Comparison of ENCODE assay signal across 8 mouse cellular contexts in the genomic region with DNA sequence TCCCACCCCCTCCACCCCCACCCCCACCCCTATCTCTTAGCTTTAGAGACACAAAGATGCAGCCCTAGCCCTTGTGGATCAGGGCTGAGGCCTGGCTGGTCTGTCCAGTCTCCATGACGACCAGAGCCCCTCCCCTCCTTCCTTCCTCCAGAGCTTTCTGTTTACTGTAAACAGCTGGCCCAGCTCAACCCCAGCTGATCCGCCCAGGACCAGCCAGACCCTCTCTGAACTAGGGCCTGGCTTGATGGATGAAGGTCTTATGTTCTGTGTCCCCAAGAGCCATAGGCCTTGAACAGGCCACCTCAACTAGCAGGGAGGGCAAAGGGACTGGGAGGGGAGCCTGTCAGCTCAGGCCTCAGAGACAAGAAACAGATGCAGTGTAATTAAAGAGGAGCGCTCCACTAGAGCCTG. TPM values are rescaled to one million over a fixed set of nuclear protein-coding genes. Genes with fewer than 3 reads are reported as not detected.
DNase-seq lines count a peak whose midpoint lies in the region; ATAC-seq and TF ChIP-seq lines count a peak whose summit lies in the region.

No protein-coding gene starts in this region.

- no peak overlapping the region for H3K4me3 ChIP-seq in forebrain, embryonic 12.5 days (replicated peaks)
- H3K4me3 ChIP-seq in forebrain, embryonic 13.5 days = no peak overlapping the region
- H3K4me3 ChIP-seq in heart, postnatal 0 days (ENCODE audit: low read depth, low read length) = no peak overlapping the region
- no peak overlapping the region for H3K4me3 ChIP-seq in midbrain, embryonic 14.5 days (replicated peaks; ENCODE audit: low read depth, low read length)

- no peak for TF ChIP-seq CTCF in heart, postnatal 0 days (IDR thresholded peaks at IDR 0.05; ENCODE audit: low read depth)

- H3K9me3 ChIP-seq in forebrain, embryonic 12.5 days = no peaks in the 10 kb centered on the region
- H3K9me3 ChIP-seq in forebrain, embryonic 13.5 days (replicated peaks) = no peaks in the 10 kb centered on the region
- H3K9me3 ChIP-seq in heart, postnatal 0 days (replicated peaks; ENCODE audit: control insufficient read depth, low read length) = no peaks in the 10 kb centered on the region
- H3K9me3 ChIP-seq in midbrain, embryonic 14.5 days (ENCODE audit: control insufficient read depth, low read length) = no peaks in the 10 kb centered on the region

- peak; percentile 73 for ATAC-seq in forebrain, embryonic 12.5 days (ENCODE audit: low FRiP score)
- no peak for ATAC-seq in forebrain, embryonic 13.5 days
- peak; percentile 5; the same call in 1 of the 2 replicates for ATAC-seq in heart, postnatal 0 days (ENCODE audit: insufficient read depth, low read depth)
- no peak for ATAC-seq in midbrain, embryonic 14.5 days (ENCODE audit: low FRiP score, low TSS enrichment)

- 0 out of 2 replicates have a peak, but pooled peaks cover 1% of the 10 kb centered on the region for H3K36me3 ChIP-seq in forebrain, embryonic 12.5 days (replicated peaks)
- H3K36me3 ChIP-seq in forebrain, embryonic 13.5 days (ENCODE audit: poor library complexity, severe bottlenecking) = no peaks in the 10 kb centered on the region
- H3K36me3 ChIP-seq in heart, postnatal 0 days (replicated peaks; ENCODE audit: control insufficient read depth, insufficient read depth, low read length) = no peaks in the 10 kb centered on the region
- no peaks in the 10 kb centered on the region for H3K36me3 ChIP-seq in midbrain, embryonic 14.5 days (ENCODE audit: control insufficient read depth, insufficient read depth, low read length)

- no peak for DNase-seq in heart, postnatal 0 days (ENCODE audit: low spot score)
- peak; percentile 83 to 88 for DNase-seq in kidney, postnatal 4 days
- DNase-seq in midbrain, embryonic 14.5 days = peak; percentile 46
- no peak for DNase-seq in ovary, postnatal 10 days (ENCODE audit: low spot score)
- DNase-seq in T-cell, adult 2 months (ENCODE audit: low spot score) = no peak
- DNase-seq in gastrocnemius, postnatal 10 days = no peak

- TF ChIP-seq EP300 in heart, postnatal 0 days (IDR thresholded peaks at IDR 0.05; ENCODE audit: low read depth) = no peak

- H3K27ac ChIP-seq in forebrain, embryonic 12.5 days = peak overlapping the region; percentile 31; the same call in 1 of the 2 replicates
- H3K27ac ChIP-seq in forebrain, embryonic 13.5 days = no peak overlapping the region
- H3K27ac ChIP-seq in heart, postnatal 0 days (ENCODE audit: low read depth) = 0 out of 2 replicates have a peak overlapping the region, but pooled peaks have one; percentile 11
- no peak overlapping the region for H3K27ac ChIP-seq in midbrain, embryonic 14.5 days (replicated peaks; ENCODE audit: low read depth, low read length)

- H3K4me2 ChIP-seq in forebrain, embryonic 12.5 days = no peak overlapping the region
- no peak overlapping the region for H3K4me2 ChIP-seq in forebrain, embryonic 13.5 days
- no peak overlapping the region for H3K4me2 ChIP-seq in heart, postnatal 0 days (ENCODE audit: low read depth, low read length)
- H3K4me2 ChIP-seq in midbrain, embryonic 14.5 days (ENCODE audit: low read length) = no peak overlapping the region

- no peak overlapping the region for H3K9ac ChIP-seq in forebrain, embryonic 12.5 days
- no peak overlapping the region for H3K9ac ChIP-seq in forebrain, embryonic 13.5 days
- H3K9ac ChIP-seq in heart, postnatal 0 days (replicated peaks; ENCODE audit: low read depth, low read length) = no peak overlapping the region
- no peak overlapping the region for H3K9ac ChIP-seq in midbrain, embryonic 14.5 days (replicated peaks; ENCODE audit: low read length)

- WGBS in forebrain, embryonic 12.5 days = 19% methylated on average over 3 of the region's 3 CpGs
- 22% methylated on average over 3 of the region's 3 CpGs for WGBS in forebrain, embryonic 13.5 days
- 24% methylated on average over 3 of the region's 3 CpGs for WGBS in heart, postnatal 0 days
- WGBS in midbrain, embryonic 14.5 days = 23% methylated on average over 3 of the region's 3 CpGs

- H3K27me3 ChIP-seq in forebrain, embryonic 12.5 days = no peaks in the 10 kb centered on the region
- H3K27me3 ChIP-seq in forebrain, embryonic 13.5 days = peaks cover 12% of the 10 kb centered on the region; the same call in 1 of the 2 replicates
- no peaks in the 10 kb centered on the region for H3K27me3 ChIP-seq in heart, postnatal 0 days (ENCODE audit: control insufficient read depth, insufficient read depth, low read length)
- no peaks in the 10 kb centered on the region for H3K27me3 ChIP-seq in midbrain, embryonic 14.5 days (ENCODE audit: control insufficient read depth, insufficient read depth, low read length)

- H3K4me1 ChIP-seq in forebrain, embryonic 12.5 days = peaks cover 32% of the 10 kb centered on the region
- peaks cover 28% of the 10 kb centered on the region for H3K4me1 ChIP-seq in forebrain, embryonic 13.5 days
- peaks cover 11% of the 10 kb centered on the region for H3K4me1 ChIP-seq in heart, postnatal 0 days (ENCODE audit: control insufficient read depth, insufficient read depth)
- peaks cover 12% of the 10 kb centered on the region; the same call in 1 of the 2 replicates for H3K4me1 ChIP-seq in midbrain, embryonic 14.5 days (ENCODE audit: control insufficient read depth, insufficient read depth, low read length)

RNA-seq across cellular contexts. Expression of gene Vps18, which starts 16.3 kb away (rescaled TPM):
- polyA plus RNA-seq in forebrain, embryonic 12.5 days (2016; fragmentation: Nextera tagmentation; extraction: Ambion mirVana) = 25.5 and 27.4 TPM in 2 replicates
- 21.2 and 23.5 TPM in 2 replicates for polyA plus RNA-seq in forebrain, embryonic 13.5 days (2015; fragmentation: Nextera tagmentation; extraction: Ambion mirVana)
- total RNA-seq in heart, postnatal 0 days (2014; rRNA removed; ENCODE audit: low replicate concordance) = 14.3 and 16.2 TPM in 2 replicates
- polyA plus RNA-seq in heart, postnatal 0 days (2015; fragmentation: Nextera tagmentation; extraction: Ambion mirVana) = 8.0 and 8.3 TPM in 2 replicates
- 19.3 and 22.6 TPM in 2 replicates for polyA plus RNA-seq in midbrain, embryonic 14.5 days (2014; fragmentation: Nextera tagmentation; extraction: Ambion mirVana)
- 1 to 10 TPM; 9.7 to 9.9 TPM for total RNA-seq in gastrocnemius, postnatal 10 days (2021)

RNA-seq across cellular contexts. Expression of gene Dll4, which starts 20.8 kb away (rescaled TPM):
- 3.5 and 3.8 TPM in 2 replicates for polyA plus RNA-seq in forebrain, embryonic 12.5 days (2016; fragmentation: Nextera tagmentation; extraction: Ambion mirVana)
- 3.9 and 4.0 TPM in 2 replicates for polyA plus RNA-seq in forebrain, embryonic 13.5 days (2015; fragmentation: Nextera tagmentation; extraction: Ambion mirVana)
- total RNA-seq in heart, postnatal 0 days (2014; rRNA removed; ENCODE audit: low replicate concordance) = 5.0 and 6.6 TPM in 2 replicates
- polyA plus RNA-seq in heart, postnatal 0 days (2015; fragmentation: Nextera tagmentation; extraction: Ambion mirVana) = 5.7 and 6.2 TPM in 2 replicates
- 4.0 and 4.4 TPM in 2 replicates for polyA plus RNA-seq in midbrain, embryonic 14.5 days (2014; fragmentation: Nextera tagmentation; extraction: Ambion mirVana)
- total RNA-seq in gastrocnemius, postnatal 10 days (2021) = 10 to 100 TPM; 12.6 to 12.9 TPM

RNA-seq across cellular contexts. Expression of gene Rhov, which starts 33.7 kb away (rescaled TPM):
- polyA plus RNA-seq in forebrain, embryonic 12.5 days (2016; fragmentation: Nextera tagmentation; extraction: Ambion mirVana) = 3.7 and 3.9 TPM in 2 replicates
- 6.2 and 8.0 TPM in 2 replicates for polyA plus RNA-seq in forebrain, embryonic 13.5 days (2015; fragmentation: Nextera tagmentation; extraction: Ambion mirVana)
- 3.4 TPM in 1 of 2 replicates, not detected in the other for total RNA-seq in heart, postnatal 0 days (2014; rRNA removed; ENCODE audit: low replicate concordance)
- polyA plus RNA-seq in heart, postnatal 0 days (2015; fragmentation: Nextera tagmentation; extraction: Ambion mirVana) = 0.19 TPM in 1 of 2 replicates, not detected in the other
- polyA plus RNA-seq in midbrain, embryonic 14.5 days (2014; fragmentation: Nextera tagmentation; extraction: Ambion mirVana) = 19.9 and 27.1 TPM in 2 replicates
- not detected for total RNA-seq in gastrocnemius, postnatal 10 days (2021)

RNA-seq across cellular contexts. Expression of gene Chac1, which starts 46.2 kb away (rescaled TPM):
- polyA plus RNA-seq in forebrain, embryonic 12.5 days (2016; fragmentation: Nextera tagmentation; extraction: Ambion mirVana) = 2.4 and 2.7 TPM in 2 replicates
- polyA plus RNA-seq in forebrain, embryonic 13.5 days (2015; fragmentation: Nextera tagmentation; extraction: Ambion mirVana) = 2.3 and 3.4 TPM in 2 replicates
- 0.11 and 0.27 TPM in 2 replicates for total RNA-seq in heart, postnatal 0 days (2014; rRNA removed; ENCODE audit: low replicate concordance)
- polyA plus RNA-seq in heart, postnatal 0 days (2015; fragmentation: Nextera tagmentation; extraction: Ambion mirVana) = 0.30 and 0.52 TPM in 2 replicates
- polyA plus RNA-seq in midbrain, embryonic 14.5 days (2014; fragmentation: Nextera tagmentation; extraction: Ambion mirVana) = 5.0 and 8.4 TPM in 2 replicates
- 10 to 100 TPM in 1 of 2 experiments, 1 to 10 TPM in 1; 7.0 to 18.8 TPM for total RNA-seq in gastrocnemius, postnatal 10 days (2021)

Comparison
In these comparisons a context has a peak if more than half of its experiments do, and no peak if none do; other contexts are left out.
1. ATAC-seq: peak in forebrain, embryonic 12.5 days (single experiment) and heart, postnatal 0 days (single experiment); none in forebrain, embryonic 13.5 days (single experiment) and midbrain, embryonic 14.5 days (single experiment).
2. H3K27ac ChIP-seq: peak in forebrain, embryonic 12.5 days (single experiment) and heart, postnatal 0 days (single experiment); none in forebrain, embryonic 13.5 days (single experiment) and midbrain, embryonic 14.5 days (single experiment).
3. DNase-seq: peak in kidney, postnatal 4 days (2 of 2) and midbrain, embryonic 14.5 days (single experiment); none in heart, postnatal 0 days (single experiment), ovary, postnatal 10 days (single experiment), T-cell, adult 2 months (single experiment) and gastrocnemius, postnatal 10 days (single experiment).